Mouse (Mus musculus) lung, adult 10 weeks (tissue): ENCODE data around the gene Epb41l3. TPM values are rescaled to one million over a fixed set of nuclear protein-coding genes. Genes with fewer than 3 reads are reported as not detected.

Source experiments
- polyA plus RNA-seq: library from polyadenylated mRNA; stranded (reverse); fragments of 350-450 nt; fragmentation: Illumina TruSeq; extraction: RNeasy Lipid Tissue Mini Kit (QIAGEN cat#74804); gene quantifications from one replicate; pipeline ENCODE4 v1.2.3, GENCODE M21; 2014; ENCODE audit warnings: low read depth, low replicate concordance; ENCODE audit not compliant: insufficient read depth

Gene Epb41l3
- polyA plus RNA-seq = 3.8 TPM

GRCm38 (mm10) chr17:69075501-69076237 lies at the start of gene Epb41l3:
Gene Epb41l3, plus strand, starts transcription at chr17:69075683.

Other genes with a start within 250 kb of the Epb41l3 start
- gene Tmem200c, start 249.1 kb upstream of the Epb41l3 start, polyA plus RNA-seq = not detected